Mouse (Mus musculus) colon, adult 2 months (tissue): ENCODE measurements around the gene Slc27a3. TPM values are rescaled to one million over a fixed set of nuclear protein-coding genes. Genes with fewer than 3 reads are reported as not detected.

ENCODE experiments used
- polyA plus RNA-seq: library from polyadenylated mRNA; depleted of rRNA; stranded (reverse); fragments of >200 nt; gene quantifications from 2 replicates; pipeline ENCODE4 v1.2.3, GENCODE M21; 2012; rRNA removed

Slc27a3 gene
- polyA plus RNA-seq, result 11.7 and 12.2 TPM in 2 replicates

GRCm38 (mm10) chr3:90389511-90390490 is at the start of gene Slc27a3:
Slc27a3 (minus strand) TSS chr3:90389938.

GRCm38 (mm10) chr3:90433381-90434020 is 43.8 kb upstream of the Slc27a3 start, which contains the start of gene Ints3:
Ints3 (minus strand) TSS chr3:90433622.

Other genes starting within 250 kb of the Slc27a3 start
- gene Rps27, start 176.3 kb downstream of the Slc27a3 start, polyA plus RNA-seq, result 535 and 754 TPM in 2 replicates
- 6.4 and 7.3 TPM in 2 replicates for gene Rab13, start 176.2 kb downstream of the Slc27a3 start, polyA plus RNA-seq
- 106 and 118 TPM in 2 replicates for gene Jtb, start 158.3 kb downstream of the Slc27a3 start, polyA plus RNA-seq
- gene Creb3l4, start 146.4 kb downstream of the Slc27a3 start, polyA plus RNA-seq, result 37.6 and 37.8 TPM in 2 replicates
- 111 and 113 TPM in 2 replicates for gene Slc39a1, start 141.8 kb downstream of the Slc27a3 start, polyA plus RNA-seq
- gene Crtc2, start 135.8 kb downstream of the Slc27a3 start, polyA plus RNA-seq, result 39.7 and 47.5 TPM in 2 replicates
- 11.9 and 15.7 TPM in 2 replicates for gene Dennd4b, start 124.8 kb downstream of the Slc27a3 start, polyA plus RNA-seq
- 12.9 and 16.4 TPM in 2 replicates for gene Gatad2b, start 96.8 kb downstream of the Slc27a3 start, polyA plus RNA-seq
- 24.1 and 28.2 TPM in 2 replicates for gene Ints3, start 43.7 kb upstream of the Slc27a3 start, polyA plus RNA-seq
- gene Npr1, start 75.9 kb upstream of the Slc27a3 start, polyA plus RNA-seq, result 7.2 and 7.4 TPM in 2 replicates
- 10.1 and 10.5 TPM in 2 replicates for gene Ilf2, start 86.2 kb upstream of the Slc27a3 start, polyA plus RNA-seq
- 14.8 and 15.0 TPM in 2 replicates for gene Snapin, start 101.1 kb upstream of the Slc27a3 start, polyA plus RNA-seq
- gene Chtop, start 119.6 kb upstream of the Slc27a3 start, polyA plus RNA-seq, result 29.8 and 34.1 TPM in 2 replicates
- gene S100a1, start 124.5 kb upstream of the Slc27a3 start, polyA plus RNA-seq, result 199 and 230 TPM in 2 replicates
- gene S100a13, start 124.5 kb upstream of the Slc27a3 start, polyA plus RNA-seq, result 61.5 and 65.1 TPM in 2 replicates
- 29.0 and 52.1 TPM in 2 replicates for gene S100a14, start 136.9 kb upstream of the Slc27a3 start, polyA plus RNA-seq
- 267 and 284 TPM in 2 replicates for gene S100a16, start 147.3 kb upstream of the Slc27a3 start, polyA plus RNA-seq
- 0.41 and 0.50 TPM in 2 replicates for gene S100a3, start 170.6 kb upstream of the Slc27a3 start, polyA plus RNA-seq
- gene S100a2, start 200.3 kb upstream of the Slc27a3 start, polyA plus RNA-seq, result not detected in 2 replicates
- not detected in 2 replicates for gene Gm42674, start 212.0 kb upstream of the Slc27a3 start, polyA plus RNA-seq
- gene S100a4, start 213.8 kb upstream of the Slc27a3 start, polyA plus RNA-seq, result 10.2 and 12.3 TPM in 2 replicates
- gene S100a5, start 218.6 kb upstream of the Slc27a3 start, polyA plus RNA-seq, result not detected in 2 replicates
- gene S100a6, start 222.9 kb upstream of the Slc27a3 start, polyA plus RNA-seq, result 1,904 and 2,022 TPM in 2 replicates